Mouse (Mus musculus): ENCODE results near the gene Lair1. TPM values are rescaled to one million over a fixed set of nuclear protein-coding genes. Genes with fewer than 3 reads are reported as not detected.
A peak's percentile ranks its signal among the peaks of the same experiment; 100 is the strongest.

Lair1 gene
- 0.13 and 0.22 TPM in 2 replicates for polyA plus RNA-seq (2016; fragmentation: Nextera tagmentation; extraction: Ambion mirVana)

- no peak within 1 kb of the TSS for H3K4me3 ChIP-seq
- H3K27me3 ChIP-seq (replicated peaks; ENCODE audit: low read depth, poor library complexity, severe bottlenecking) = no peaks in the 10 kb centered on the region
- H3K36me3 ChIP-seq (replicated peaks) = no peaks in the 10 kb centered on the region
- no peak for DNase-seq (ENCODE audit: low spot score)
- H3K27ac ChIP-seq (replicated peaks) = no peak within 1 kb of the TSS
- no peaks in the 10 kb centered on the region for H3K9me3 ChIP-seq
- no peaks in the 10 kb centered on the region for H3K4me1 ChIP-seq
- WGBS = 80% methylated on average over 2 of the region's 2 CpGs
Measured at GRCm38 (mm10) chr7:4063013-4063412, at the start of gene Lair1. Gene Lair1 (minus strand): TSS chr7:4063204.

DNA sequence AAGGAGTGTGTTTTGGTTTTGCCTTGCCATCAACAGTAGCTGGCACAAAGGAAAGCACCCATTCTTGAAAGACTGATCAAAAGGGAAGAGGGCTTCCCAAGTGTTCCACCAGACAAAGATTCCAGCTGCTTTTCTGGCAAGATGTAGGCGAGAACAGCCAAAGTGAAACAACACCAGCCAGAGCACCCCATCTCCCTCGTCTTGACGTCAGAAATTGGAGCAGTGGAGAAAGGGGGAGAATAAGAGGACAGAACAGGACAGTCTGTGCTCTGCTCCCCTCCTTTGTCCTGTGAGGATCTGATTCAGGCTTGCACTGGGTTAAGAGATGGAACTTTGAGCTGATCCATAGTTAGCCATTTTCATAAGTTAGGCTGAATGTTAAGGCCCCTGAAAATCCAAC, 48.8 kb upstream of the Lair1 start:
- Histone ChIP-seq H3K27ac (replicated peaks) (no peak overlapping the region), H3K9me3 (no peaks in the 10 kb centered on the region), H3K36me3 (replicated peaks) (no peaks in the 10 kb centered on the region), H3K27me3 (replicated peaks; ENCODE audit: low read depth, poor library complexity, severe bottlenecking) (no peaks in the 10 kb centered on the region), H3K4me3 (no peak overlapping the region), H3K4me1 (no peaks in the 10 kb centered on the region)
- DNase-seq (ENCODE audit: low spot score) = no peak
- WGBS = 56% methylated on average over 3 of the region's 3 CpGs

GRCm38 (mm10) chr7:4103411-4103810, 40.4 kb upstream of the Lair1 start:
- Histone ChIP-seq H3K4me1 (no peaks in the 10 kb centered on the region), H3K4me3 (no peak overlapping the region), H3K27me3 (replicated peaks; ENCODE audit: low read depth, poor library complexity, severe bottlenecking) (no peaks in the 10 kb centered on the region), H3K9me3 (no peaks in the 10 kb centered on the region), H3K36me3 (replicated peaks) (no peaks in the 10 kb centered on the region), H3K27ac (replicated peaks) (no peak overlapping the region)
- peak; percentile 14 for DNase-seq (ENCODE audit: low spot score)
- 19% methylated on average over 4 of the region's 4 CpGs for WGBS

- Histone ChIP-seq H3K4me3 (no peak overlapping the region), H3K36me3 (replicated peaks) (no peaks in the 10 kb centered on the region), H3K27me3 (replicated peaks; ENCODE audit: low read depth, poor library complexity, severe bottlenecking) (no peaks in the 10 kb centered on the region), H3K9me3 (no peaks in the 10 kb centered on the region), H3K4me1 (no peaks in the 10 kb centered on the region), H3K27ac (replicated peaks) (no peak overlapping the region)
- no peak for DNase-seq (ENCODE audit: low spot score)
- WGBS = 83% methylated on average over 5 of the region's 5 CpGs
Measured at GRCm38 (mm10) chr7:4101144-4101543, 38.1 kb upstream of the Lair1 start.

DNA sequence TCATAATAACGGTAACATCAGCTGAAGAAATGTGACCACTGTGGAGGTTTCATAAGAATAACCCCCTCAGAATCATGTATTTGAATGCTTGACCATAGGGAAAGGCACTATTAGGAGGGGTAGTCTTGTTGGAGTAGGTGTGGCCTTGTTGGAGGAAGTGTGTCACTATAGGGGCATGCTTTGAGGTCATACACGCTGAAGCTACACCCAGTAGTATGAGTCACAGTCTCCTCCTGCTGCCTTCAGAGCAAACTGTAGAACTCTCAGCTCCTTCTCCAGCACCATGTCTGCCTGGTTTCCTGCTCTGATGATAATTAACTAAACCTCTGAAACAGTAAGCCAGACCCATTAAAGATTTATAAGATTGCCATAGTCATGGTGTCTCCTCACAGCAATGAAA, 35.8 kb upstream of the Lair1 start:
- Histone ChIP-seq H3K4me3 (no peak overlapping the region), H3K27me3 (replicated peaks; ENCODE audit: low read depth, poor library complexity, severe bottlenecking) (no peaks in the 10 kb centered on the region), H3K4me1 (no peaks in the 10 kb centered on the region), H3K27ac (replicated peaks) (no peak overlapping the region), H3K36me3 (replicated peaks) (no peaks in the 10 kb centered on the region), H3K9me3 (no peaks in the 10 kb centered on the region)
- DNase-seq (ENCODE audit: low spot score) = no peak
- WGBS = 78% methylated on average over 2 of the region's 2 CpGs

- no peak overlapping the region for H3K27ac ChIP-seq (replicated peaks)
- 76% methylated on average over 2 of the region's 2 CpGs for WGBS
- no peaks in the 10 kb centered on the region for H3K36me3 ChIP-seq (replicated peaks)
- no peaks in the 10 kb centered on the region for H3K4me1 ChIP-seq
- no peaks in the 10 kb centered on the region for H3K9me3 ChIP-seq
- H3K27me3 ChIP-seq (replicated peaks; ENCODE audit: low read depth, poor library complexity, severe bottlenecking) = no peaks in the 10 kb centered on the region
- no peak for DNase-seq (ENCODE audit: low spot score)
- no peak overlapping the region for H3K4me3 ChIP-seq
Measured at GRCm38 (mm10) chr7:4098301-4098700, 35.3 kb upstream of the Lair1 start.

GRCm38 (mm10) chr7:4091170-4091569, 28.2 kb upstream of the Lair1 start:
- Histone ChIP-seq H3K4me3 (no peak overlapping the region), H3K27ac (replicated peaks) (no peak overlapping the region), H3K9me3 (no peaks in the 10 kb centered on the region), H3K27me3 (replicated peaks; ENCODE audit: low read depth, poor library complexity, severe bottlenecking) (no peaks in the 10 kb centered on the region), H3K4me1 (no peaks in the 10 kb centered on the region), H3K36me3 (replicated peaks) (no peaks in the 10 kb centered on the region)
- 42% methylated on average over 8 of the region's 8 CpGs for WGBS
- DNase-seq (ENCODE audit: low spot score) = peak; percentile 10

DNA sequence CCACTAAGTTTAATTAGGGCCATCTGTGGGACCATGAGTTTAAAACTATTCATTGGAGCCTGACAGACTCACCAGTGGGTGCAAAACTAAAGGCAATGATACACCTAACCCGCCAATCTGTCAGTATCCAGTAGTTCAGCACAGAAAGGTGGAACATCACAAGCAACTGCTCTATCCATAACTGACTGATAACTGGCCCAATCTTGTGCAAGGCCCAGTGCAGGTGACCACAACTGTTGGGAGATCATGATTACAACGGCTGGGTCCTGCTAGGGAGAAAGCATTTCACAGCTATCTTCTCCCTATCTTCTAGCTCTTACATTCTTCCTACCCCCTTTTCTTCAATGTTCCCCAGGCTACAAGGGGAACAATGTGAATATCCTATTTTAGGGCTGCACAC, 25.7 kb upstream of the Lair1 start:
- Histone ChIP-seq H3K27ac (replicated peaks) (no peak overlapping the region), H3K4me1 (no peaks in the 10 kb centered on the region), H3K4me3 (no peak overlapping the region), H3K27me3 (replicated peaks; ENCODE audit: low read depth, poor library complexity, severe bottlenecking) (no peaks in the 10 kb centered on the region), H3K9me3 (no peaks in the 10 kb centered on the region), H3K36me3 (replicated peaks) (no peaks in the 10 kb centered on the region)
- WGBS = 81% methylated on average over 2 of the region's 2 CpGs
- DNase-seq (ENCODE audit: low spot score) = no peak

DNA sequence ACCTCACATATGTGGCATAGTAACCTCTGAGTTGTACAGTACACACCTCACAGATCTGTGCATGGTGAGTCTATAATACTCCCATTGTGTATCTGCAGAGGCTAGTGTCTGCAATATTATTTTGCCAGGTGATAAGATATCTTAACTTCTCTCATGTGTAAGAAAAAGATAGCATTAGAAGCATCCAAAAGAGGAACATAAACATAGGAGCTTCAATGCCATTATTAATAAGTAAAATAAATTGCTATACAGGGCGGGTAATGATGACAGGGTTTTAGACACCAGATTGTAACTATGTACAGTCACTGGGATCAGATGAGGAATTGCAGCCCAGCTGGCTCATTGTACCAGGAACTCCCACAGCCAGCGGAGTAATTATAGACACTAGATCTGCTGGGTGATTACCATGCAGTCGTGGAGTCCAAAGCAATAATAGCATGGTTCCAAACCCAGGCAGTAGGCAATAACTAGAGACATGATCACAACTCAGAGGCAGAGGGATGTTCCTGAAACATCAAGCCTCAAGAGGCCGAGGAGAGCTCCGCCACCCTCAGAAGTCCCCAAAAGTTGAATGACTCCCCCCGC, 25.0 kb upstream of the Lair1 start:
- Histone ChIP-seq H3K4me3 (no peak overlapping the region), H3K36me3 (replicated peaks) (no peaks in the 10 kb centered on the region), H3K27ac (replicated peaks) (no peak overlapping the region), H3K9me3 (no peaks in the 10 kb centered on the region), H3K4me1 (no peaks in the 10 kb centered on the region), H3K27me3 (replicated peaks; ENCODE audit: low read depth, poor library complexity, severe bottlenecking) (no peaks in the 10 kb centered on the region)
- DNase-seq (ENCODE audit: low spot score) = no peak
- 87% methylated on average over 6 of the region's 6 CpGs for WGBS

GRCm38 (mm10) chr7:4087238-4087895, 24.4 kb upstream of the Lair1 start:
- no peak overlapping the region for H3K27ac ChIP-seq (replicated peaks)
- H3K4me1 ChIP-seq = no peaks in the 10 kb centered on the region
- no peak for DNase-seq (ENCODE audit: low spot score)
- no peaks in the 10 kb centered on the region for H3K27me3 ChIP-seq (replicated peaks; ENCODE audit: low read depth, poor library complexity, severe bottlenecking)
- WGBS = 85% methylated on average over 4 of the region's 4 CpGs
- no peak overlapping the region for H3K4me3 ChIP-seq
- H3K9me3 ChIP-seq = no peaks in the 10 kb centered on the region
- H3K36me3 ChIP-seq (replicated peaks) = no peaks in the 10 kb centered on the region

DNA sequence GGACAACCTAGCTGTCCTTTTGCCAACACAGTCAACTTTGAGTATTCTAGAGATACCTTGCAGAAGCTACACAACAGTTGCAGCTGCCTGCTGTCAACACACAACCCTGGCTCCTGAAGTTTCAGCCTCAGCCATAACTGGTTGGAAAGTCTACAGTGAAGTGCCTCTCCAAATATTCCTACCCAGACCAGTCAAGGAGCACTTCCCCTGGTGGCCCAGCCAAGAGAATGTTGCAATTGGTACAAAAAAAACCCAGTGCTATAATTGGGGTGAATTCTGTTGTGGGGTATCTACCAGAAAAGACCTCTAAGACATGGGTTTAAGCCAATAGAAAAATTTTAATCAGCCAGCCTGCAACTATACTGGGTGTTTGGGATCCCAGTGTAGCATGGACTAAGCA, 22.6 kb upstream of the Lair1 start:
- Histone ChIP-seq H3K4me1 (no peaks in the 10 kb centered on the region), H3K9me3 (no peaks in the 10 kb centered on the region), H3K4me3 (no peak overlapping the region), H3K27me3 (replicated peaks; ENCODE audit: low read depth, poor library complexity, severe bottlenecking) (no peaks in the 10 kb centered on the region), H3K36me3 (replicated peaks) (no peaks in the 10 kb centered on the region), H3K27ac (replicated peaks) (no peak overlapping the region)
- no peak for DNase-seq (ENCODE audit: low spot score)

DNA sequence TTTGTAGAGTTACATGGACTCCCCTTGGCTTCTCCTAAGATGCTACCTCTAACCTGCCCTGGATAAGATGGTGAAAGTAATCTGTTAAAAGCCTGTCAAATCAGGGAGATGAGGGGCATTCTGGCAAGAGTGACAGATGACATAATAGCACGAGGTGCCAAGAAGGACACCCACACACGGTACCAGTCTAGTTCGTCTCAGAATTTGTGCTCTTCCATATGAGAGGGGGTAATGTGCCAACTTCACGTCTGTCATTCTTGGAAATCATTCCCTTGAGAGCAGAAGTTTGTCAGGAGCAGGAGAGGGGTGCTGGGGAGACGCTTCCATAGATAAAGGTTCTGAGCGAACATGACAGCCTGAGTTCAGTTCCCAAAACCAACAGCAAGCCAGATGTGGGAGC, 21.2 kb upstream of the Lair1 start:
- Histone ChIP-seq H3K27me3 (replicated peaks; ENCODE audit: low read depth, poor library complexity, severe bottlenecking) (no peaks in the 10 kb centered on the region), H3K27ac (replicated peaks) (no peak overlapping the region), H3K4me3 (no peak overlapping the region), H3K4me1 (no peaks in the 10 kb centered on the region), H3K9me3 (no peaks in the 10 kb centered on the region), H3K36me3 (replicated peaks) (no peaks in the 10 kb centered on the region)
- no peak for DNase-seq (ENCODE audit: low spot score)
- WGBS = 76% methylated on average over 6 of the region's 6 CpGs

DNA sequence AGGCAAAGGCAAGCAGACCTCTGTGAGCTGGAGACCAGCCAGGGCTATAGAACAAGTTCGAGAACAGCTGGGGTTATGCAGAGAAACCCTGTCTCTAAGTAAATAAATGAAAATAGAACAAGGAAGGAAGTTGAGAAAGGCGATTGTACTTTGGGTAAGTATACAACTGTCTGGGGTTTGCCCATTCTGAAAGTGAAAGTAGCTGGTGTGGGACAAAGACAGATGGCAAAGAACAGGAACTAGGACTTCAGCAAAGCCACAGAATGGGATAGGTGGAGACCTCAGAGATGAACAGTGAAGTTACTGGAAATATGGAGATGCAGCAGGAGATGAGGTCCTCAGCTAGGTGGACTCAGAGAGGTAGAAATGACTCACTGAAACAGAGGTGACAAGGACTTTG, 19.8 kb upstream of the Lair1 start:
- no peak overlapping the region for H3K27ac ChIP-seq (replicated peaks)
- no peaks in the 10 kb centered on the region for H3K27me3 ChIP-seq (replicated peaks; ENCODE audit: low read depth, poor library complexity, severe bottlenecking)
- no peak for DNase-seq (ENCODE audit: low spot score)
- WGBS = 61% methylated on average over 2 of the region's 2 CpGs
- H3K4me1 ChIP-seq = no peaks in the 10 kb centered on the region
- no peaks in the 10 kb centered on the region for H3K9me3 ChIP-seq
- no peaks in the 10 kb centered on the region for H3K36me3 ChIP-seq (replicated peaks)
- no peak overlapping the region for H3K4me3 ChIP-seq

All from embryonic facial prominence, embryonic 10.5 days (tissue).